Mouse (Mus musculus) retina, embryonic 14.5 days (tissue): Measurements from ENCODE around the gene Zfp770.

Source experiments
- DNase-seq: peaks from one replicate; pipeline ENCODE4 v3.0.0-alpha.2; 2015; ENCODE audit warnings: low spot score

The Zfp770 gene

GRCm38 (mm10) chr2:114143842-114144241 is 57.4 kb downstream of the Zfp770 start:
- DNase-seq = no peak
